Mouse (Mus musculus) liver, adult 2 months (tissue): ENCODE data around the gene Sephs1.

Experiments
- CTCF ChIP-seq: fragments of 200-500 bp; IDR thresholded peaks from 2 replicates; pipeline ENCODE4 v1.5.1; 2011; ENCODE audit warnings: low read depth, low read length, control low read depth
- POLR2A ChIP-seq: fragments of 200-500 bp; IDR thresholded peaks from 2 replicates; pipeline ENCODE4 v1.6.1; 2011; ENCODE audit warnings: low read length, control low read depth; ENCODE audit not compliant: insufficient read depth; ENCODE audit errors: extremely low read depth

GRCm38 (mm10) chr2:4918860-4919739 lies 37.7 kb downstream of the Sephs1 start, which contains the start of gene Phyh:
- TF ChIP-seq CTCF = peak; percentile 40; the same call in 1 of the 2 replicates
- peak; percentile 97 for TF ChIP-seq POLR2A
